Mouse (Mus musculus) neural tube, postnatal 0 days (tissue): ENCODE data around the gene Emid1. TPM values are rescaled to one million over a fixed set of nuclear protein-coding genes. Genes with fewer than 3 reads are reported as not detected.

Experiments used
- polyA plus RNA-seq: library from polyadenylated mRNA; unstranded; fragments of >200 nt; fragmentation: Nextera tagmentation; extraction: Ambion mirVana; gene quantifications from 2 replicates; pipeline ENCODE4 v1.2.1, GENCODE M21; 2015

Emid1 gene
- 28.6 and 30.1 TPM in 2 replicates for polyA plus RNA-seq

GRCm38 (mm10) chr11:5151680-5152337, at the start of gene Emid1:
Gene Emid1 (minus strand): TSS chr11:5152257.

GRCm38 (mm10) chr11:5098736-5099542, 53.1 kb downstream of the Emid1 start, which contains the start of the genes Rhbdd3 and Ewsr1:
Gene Rhbdd3 (plus strand): TSS chr11:5098926.
Gene Ewsr1 (minus strand): TSS chr11:5099266.

GRCm38 (mm10) chr11:5065056-5065821, 86.8 kb downstream of the Emid1 start, which contains the start of gene Gas2l1:
Gene Gas2l1 (minus strand): TSS chr11:5065327.

GRCm38 (mm10) chr11:5057856-5058641, 94.0 kb downstream of the Emid1 start, which contains the start of gene Rasl10a:
Gene Rasl10a (plus strand): TSS chr11:5058128.

Other genes with a start within 250 kb of the Emid1 start
- 59.7 and 69.0 TPM in 2 replicates for gene Nefh, start 204.2 kb downstream of the Emid1 start, polyA plus RNA-seq
- 82.9 and 93.1 TPM in 2 replicates for gene Ap1b1, start 165.4 kb downstream of the Emid1 start, polyA plus RNA-seq
- gene Rasl10a, start 94.1 kb downstream of the Emid1 start, polyA plus RNA-seq = 5.3 and 6.1 TPM in 2 replicates
- 26.2 and 27.1 TPM in 2 replicates for gene Gas2l1, start 86.9 kb downstream of the Emid1 start, polyA plus RNA-seq
- gene Rhbdd3, start 53.3 kb downstream of the Emid1 start, polyA plus RNA-seq = 39.1 and 45.6 TPM in 2 replicates
- gene Ewsr1, start 53.0 kb downstream of the Emid1 start, polyA plus RNA-seq = 328 and 384 TPM in 2 replicates
- 3.6 and 4.3 TPM in 2 replicates for gene Kremen1, start 109.3 kb upstream of the Emid1 start, polyA plus RNA-seq